Mouse (Mus musculus): Measurements from ENCODE around the gene Hist1h3a. TPM values are rescaled to one million over a fixed set of nuclear protein-coding genes. Genes with fewer than 3 reads are reported as not detected.
"Not testable (repeated sequence)": the region's sequence is repeated elsewhere in the genome, so short reads cannot be mapped to it uniquely, and the experiment has no call there.

Gene Hist1h3a
- polyA plus RNA-seq, 1 experiment, result 4.0 TPM

DNA sequence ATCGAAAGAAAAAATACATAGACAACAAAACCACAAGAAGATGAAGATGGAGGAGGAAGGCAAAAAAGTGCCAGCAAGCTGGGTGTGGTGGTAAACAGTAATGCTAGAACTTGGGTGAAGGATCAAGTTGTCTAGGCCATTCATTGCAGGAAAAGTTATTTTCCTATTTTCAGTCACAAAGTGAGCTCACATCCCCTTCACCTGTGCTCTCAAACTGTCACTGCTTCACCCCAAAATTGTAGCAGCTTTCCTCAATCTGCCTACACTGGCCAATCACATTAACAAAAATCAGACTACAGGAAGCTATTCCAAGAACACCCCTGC, 2.3 kb downstream of the Hist1h3a start:
- Histone ChIP-seq H3K36me3 (ENCODE audit: control insufficient read depth) (peaks cover 2% of the 10 kb centered on the region), H3K4me1 (ENCODE audit: control insufficient read depth) (peaks cover 89% of the 10 kb centered on the region), H3K27me3 (ENCODE audit: control insufficient read depth) (no peaks in the 10 kb centered on the region), H3K9me3 (ENCODE audit: control insufficient read depth, low read length) (no peaks in the 10 kb centered on the region), H3K4me3 (replicated peaks) (peak overlapping the region; percentile 64)
- TF ChIP-seq TAL1 (IDR thresholded peaks at IDR 0.05; ENCODE audit: low read length) (no peak), GATA1 (IDR thresholded peaks at IDR 0.05; ENCODE audit: low read length) (no peak)

DNA sequence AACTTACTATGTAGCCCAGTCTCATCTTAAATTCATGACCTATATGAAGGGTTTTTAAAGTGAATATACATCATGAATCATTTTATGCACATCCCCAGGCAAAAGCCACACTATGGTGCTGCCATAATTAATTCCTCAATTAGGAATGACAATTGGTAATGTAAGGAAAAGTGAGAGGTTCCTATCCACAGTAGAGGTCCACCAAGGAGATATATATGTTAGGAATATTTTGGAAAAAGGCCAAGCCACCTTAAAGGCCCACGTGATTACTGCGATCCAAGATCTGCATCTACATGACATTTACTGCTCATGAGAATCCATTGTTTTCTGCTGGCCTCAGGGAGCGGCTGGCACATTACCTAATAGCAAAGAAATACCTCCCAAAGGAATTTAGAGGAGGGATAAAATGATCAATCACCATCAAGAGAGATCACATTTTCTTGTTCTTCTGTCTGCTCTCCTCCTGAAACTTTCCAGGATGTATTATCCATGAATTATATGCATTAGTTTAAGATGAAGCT, 2.9 kb downstream of the Hist1h3a start:
- H3K4me3 ChIP-seq (replicated peaks), result peak overlapping the region; percentile 64
- peaks cover 2% of the 10 kb centered on the region for H3K36me3 ChIP-seq (ENCODE audit: control insufficient read depth)
- TF ChIP-seq TAL1 (IDR thresholded peaks at IDR 0.05; ENCODE audit: low read length), result no peak
- no peak for TF ChIP-seq GATA1 (IDR thresholded peaks at IDR 0.05; ENCODE audit: low read length)
- no peaks in the 10 kb centered on the region for H3K9me3 ChIP-seq (ENCODE audit: control insufficient read depth, low read length)
- H3K27me3 ChIP-seq (ENCODE audit: control insufficient read depth), result no peaks in the 10 kb centered on the region
- H3K4me1 ChIP-seq (ENCODE audit: control insufficient read depth), result peaks cover 84% of the 10 kb centered on the region

DNA sequence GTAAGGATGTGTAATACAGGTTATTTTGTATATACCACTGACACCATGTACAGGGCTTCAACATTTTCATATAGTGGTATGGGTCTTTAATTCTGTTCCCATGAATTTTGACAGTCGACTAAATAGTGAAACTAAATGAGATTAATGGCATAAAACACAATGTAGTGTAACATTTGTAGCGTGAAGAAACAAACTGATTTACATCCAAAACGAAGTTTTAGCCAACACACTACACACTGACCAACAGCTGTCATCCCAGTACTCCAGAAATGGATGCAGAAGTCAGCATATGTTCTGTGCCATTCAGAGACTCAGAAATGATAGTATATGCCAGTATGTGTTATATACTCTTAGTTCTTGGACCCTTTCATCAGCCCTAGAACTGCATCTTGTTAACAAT, 4.3 kb downstream of the Hist1h3a start:
- TF ChIP-seq GATA1 (IDR thresholded peaks at IDR 0.05; ENCODE audit: low read length) (no peak), TAL1 (IDR thresholded peaks at IDR 0.05; ENCODE audit: low read length) (no peak)
- Histone ChIP-seq H3K4me1 (ENCODE audit: control insufficient read depth) (peaks cover 79% of the 10 kb centered on the region), H3K36me3 (ENCODE audit: control insufficient read depth) (peaks cover 2% of the 10 kb centered on the region), H3K27me3 (ENCODE audit: control insufficient read depth) (no peaks in the 10 kb centered on the region), H3K4me3 (replicated peaks) (peak overlapping the region; percentile 63), H3K9me3 (ENCODE audit: control insufficient read depth, low read length) (no peaks in the 10 kb centered on the region)

- Histone ChIP-seq H3K27me3 (ENCODE audit: control insufficient read depth) (no peaks in the 10 kb centered on the region), H3K9me3 (ENCODE audit: control insufficient read depth, low read length) (no peaks in the 10 kb centered on the region), H3K4me1 (ENCODE audit: control insufficient read depth) (peaks cover 73% of the 10 kb centered on the region), H3K4me3 (replicated peaks) (peak overlapping the region; percentile 63), H3K36me3 (ENCODE audit: control insufficient read depth) (peaks cover 2% of the 10 kb centered on the region)
- no peak for TF ChIP-seq GATA1 (IDR thresholded peaks at IDR 0.05; ENCODE audit: low read length)
- no peak for TF ChIP-seq TAL1 (IDR thresholded peaks at IDR 0.05; ENCODE audit: low read length)
Measured at GRCm38 (mm10) chr13:23757211-23757773, 4.9 kb downstream of the Hist1h3a start.

DNA sequence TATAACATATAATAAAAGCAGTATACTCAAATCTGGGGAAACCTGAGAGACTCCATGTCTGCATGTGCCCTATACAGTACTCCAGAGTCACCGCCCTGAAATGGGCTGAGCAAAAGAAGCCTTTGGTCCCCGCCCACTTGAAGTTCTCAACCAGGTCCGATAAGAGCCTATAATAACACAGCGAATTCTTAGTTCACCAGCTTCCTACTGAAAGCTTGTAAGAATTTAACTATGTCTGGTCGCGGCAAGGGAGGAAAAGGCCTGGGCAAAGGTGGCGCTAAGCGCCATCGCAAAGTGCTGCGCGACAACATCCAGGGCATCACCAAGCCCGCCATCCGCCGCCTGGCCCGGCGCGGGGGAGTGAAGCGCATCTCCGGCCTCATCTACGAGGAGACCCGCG, 5.4 kb downstream of the Hist1h3a start, which contains the start of gene Hist1h4b:
Gene Hist1h4b, plus strand, starts transcription at position 224 of the 400 bp plus-strand sequence.
- H3K27me3 ChIP-seq (ENCODE audit: control insufficient read depth), result no peaks in the 10 kb centered on the region
- peak within 1 kb of the TSS; percentile 63 for H3K4me3 ChIP-seq (replicated peaks)
- H3K9me3 ChIP-seq (ENCODE audit: control insufficient read depth, low read length), result no peaks in the 10 kb centered on the region
- peaks cover 2% of the 10 kb centered on the region for H3K36me3 ChIP-seq (ENCODE audit: control insufficient read depth)
- H3K4me1 ChIP-seq (ENCODE audit: control insufficient read depth), result peaks cover 72% of the 10 kb centered on the region
- TF ChIP-seq TAL1 (IDR thresholded peaks at IDR 0.05; ENCODE audit: low read length), result no peak
- no peak for TF ChIP-seq GATA1 (IDR thresholded peaks at IDR 0.05; ENCODE audit: low read length)

DNA sequence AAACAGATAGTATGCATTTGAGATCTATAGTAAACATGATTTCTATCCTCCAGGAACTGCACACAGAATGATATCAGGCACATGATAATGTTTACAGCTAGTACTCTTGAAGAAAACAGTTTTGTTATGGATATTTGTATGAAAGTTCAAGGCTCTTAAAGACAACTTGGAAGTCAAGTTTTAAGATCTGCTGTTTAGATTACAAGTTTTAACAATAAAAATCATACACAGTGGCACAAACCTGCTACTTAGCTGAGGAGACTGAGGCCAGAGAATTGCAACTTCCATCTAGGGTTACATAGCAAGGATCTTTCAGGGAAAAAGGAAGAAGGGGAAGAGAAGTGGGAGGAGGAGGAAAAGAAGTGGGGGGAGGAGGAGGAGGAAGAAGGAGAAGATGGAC, 7.2 kb downstream of the Hist1h3a start:
- no peaks in the 10 kb centered on the region for H3K27me3 ChIP-seq (ENCODE audit: control insufficient read depth)
- peaks cover 3% of the 10 kb centered on the region for H3K36me3 ChIP-seq (ENCODE audit: control insufficient read depth)
- no peak overlapping the region for H3K4me3 ChIP-seq (replicated peaks)
- peaks cover 70% of the 10 kb centered on the region for H3K4me1 ChIP-seq (ENCODE audit: control insufficient read depth)
- peak; percentile 81 for TF ChIP-seq GATA1 (IDR thresholded peaks at IDR 0.05; ENCODE audit: low read length)
- TF ChIP-seq TAL1 (IDR thresholded peaks at IDR 0.05; ENCODE audit: low read length), result no peak
- no peaks in the 10 kb centered on the region for H3K9me3 ChIP-seq (ENCODE audit: control insufficient read depth, low read length)

- Histone ChIP-seq H3K9me3 (ENCODE audit: control insufficient read depth, low read length) (no peaks in the 10 kb centered on the region), H3K27me3 (ENCODE audit: control insufficient read depth) (no peaks in the 10 kb centered on the region), H3K36me3 (ENCODE audit: control insufficient read depth) (peaks cover 4% of the 10 kb centered on the region), H3K4me1 (ENCODE audit: control insufficient read depth) (peaks cover 70% of the 10 kb centered on the region), H3K4me3 (replicated peaks) (peak overlapping the region; percentile 68)
- no peak for TF ChIP-seq TAL1 (IDR thresholded peaks at IDR 0.05; ENCODE audit: low read length)
- no peak for TF ChIP-seq GATA1 (IDR thresholded peaks at IDR 0.05; ENCODE audit: low read length)
Measured at GRCm38 (mm10) chr13:23753314-23754078, 8.7 kb downstream of the Hist1h3a start.

DNA sequence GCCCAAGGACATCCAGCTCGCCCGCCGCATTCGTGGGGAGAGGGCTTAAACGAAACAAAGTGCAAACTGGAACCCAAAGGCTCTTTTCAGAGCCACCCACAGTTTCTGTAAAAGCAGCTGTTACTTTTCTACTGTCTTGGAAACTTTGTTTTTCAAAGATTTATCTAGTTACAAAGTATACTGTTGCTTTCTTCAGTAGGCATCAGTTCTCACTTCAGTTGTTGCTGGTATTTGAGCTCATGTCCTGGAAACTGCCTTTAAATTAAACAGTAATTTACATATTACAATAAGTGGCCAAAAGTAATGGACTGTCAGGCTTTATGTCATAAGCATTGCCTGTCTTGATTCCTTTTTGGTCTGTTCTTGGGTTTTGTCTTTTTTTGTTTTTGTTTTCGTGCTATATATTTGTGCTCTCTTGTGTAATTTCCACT, 9.4 kb downstream of the Hist1h3a start:
- Histone ChIP-seq H3K4me1 (ENCODE audit: control insufficient read depth) (peaks cover 70% of the 10 kb centered on the region), H3K27me3 (ENCODE audit: control insufficient read depth) (no peaks in the 10 kb centered on the region), H3K4me3 (replicated peaks) (peak overlapping the region; percentile 68), H3K36me3 (ENCODE audit: control insufficient read depth) (peaks cover 4% of the 10 kb centered on the region), H3K9me3 (ENCODE audit: control insufficient read depth, low read length) (no peaks in the 10 kb centered on the region)
- TF ChIP-seq TAL1 (IDR thresholded peaks at IDR 0.05; ENCODE audit: low read length), result no peak
- TF ChIP-seq GATA1 (IDR thresholded peaks at IDR 0.05; ENCODE audit: low read length), result no peak

GRCm38 (mm10) chr13:23752067-23752741, 10.0 kb downstream of the Hist1h3a start, which contains the start of gene Hist1h3b:
Gene Hist1h3b (plus strand): TSS chr13:23752267.
- H3K9me3 ChIP-seq (ENCODE audit: control insufficient read depth, low read length); H3K27me3 ChIP-seq (ENCODE audit: control insufficient read depth); H3K36me3 ChIP-seq (ENCODE audit: control insufficient read depth): not testable (repeated sequence)
- H3K4me1 ChIP-seq (ENCODE audit: control insufficient read depth), result peaks cover 70% of the 10 kb centered on the region
- H3K4me3 ChIP-seq (replicated peaks), result peak within 1 kb of the TSS; percentile 68

All from erythroblast, embryonic 14.5 days (primary cell).